In genomic region chr10:83080275-83080741, GRCm38 (mm10) we compare ENCODE assay signal across 8 mouse cellular contexts.
DNase-seq lines count a peak whose midpoint lies in the region; ATAC-seq and TF ChIP-seq lines count a peak whose summit lies in the region.

No protein-coding gene starts in this region.

- intact Hi-C loops in heart, postnatal 36 days (cut with DNase I) = no loop called here
- intact Hi-C loops in left cerebral cortex, adult 2 months (cut with DNase I) = no loop called here

- H3K4me1 ChIP-seq in heart, embryonic 11.5 days (ENCODE audit: control insufficient read depth, insufficient read depth, low read length) = peaks cover 50% of the 10 kb centered on the region
- peaks cover 32% of the 10 kb centered on the region for H3K4me1 ChIP-seq in embryonic facial prominence, embryonic 14.5 days (ENCODE audit: control insufficient read depth, insufficient read depth, low read length)
- peaks cover 28% of the 10 kb centered on the region for H3K4me1 ChIP-seq in midbrain, embryonic 13.5 days (replicated peaks)

- H3K36me3 ChIP-seq in heart, embryonic 11.5 days (ENCODE audit: control insufficient read depth, insufficient read depth, low read length) = no peaks in the 10 kb centered on the region
- H3K36me3 ChIP-seq in embryonic facial prominence, embryonic 14.5 days (ENCODE audit: control insufficient read depth, insufficient read depth, low read length) = no peaks in the 10 kb centered on the region
- H3K36me3 ChIP-seq in midbrain, embryonic 13.5 days = no peaks in the 10 kb centered on the region

- no peak for TF ChIP-seq CTCF in left cerebral cortex, adult 2 months (IDR thresholded peaks at IDR 0.05)

- peak overlapping the region; percentile 77 for H3K27ac ChIP-seq in heart, embryonic 11.5 days (ENCODE audit: low read depth, low read length)
- H3K27ac ChIP-seq in embryonic facial prominence, embryonic 14.5 days (replicated peaks; ENCODE audit: low read depth, low read length) = no peak overlapping the region
- H3K27ac ChIP-seq in midbrain, embryonic 13.5 days = no peak overlapping the region
- no peak overlapping the region for H3K27ac ChIP-seq in left cerebral cortex, adult 2 months

- WGBS in heart, embryonic 11.5 days (ENCODE audit: insufficient replicate concordance) = 32% methylated on average over 12 of the region's 12 CpGs
- WGBS in embryonic facial prominence, embryonic 14.5 days = 54% methylated on average over 11 of the region's 12 CpGs
- WGBS in midbrain, embryonic 13.5 days = 38% methylated on average over 12 of the region's 12 CpGs

- H3K4me3 ChIP-seq in heart, embryonic 11.5 days (ENCODE audit: low read depth, low read length) = no peak overlapping the region
- no peak overlapping the region for H3K4me3 ChIP-seq in embryonic facial prominence, embryonic 14.5 days (ENCODE audit: low read depth, low read length)
- no peak overlapping the region for H3K4me3 ChIP-seq in midbrain, embryonic 13.5 days (replicated peaks)
- H3K4me3 ChIP-seq in left cerebral cortex, adult 2 months = no peak overlapping the region

- no peak for DNase-seq in heart, postnatal 36 days
- DNase-seq in embryonic facial prominence, embryonic 14.5 days (ENCODE audit: low spot score) = no peak
- DNase-seq in kidney, postnatal 14 days = peak; percentile 25
- no peak for DNase-seq in layer of hippocampus, postnatal 25 days (ENCODE audit: extremely low spot score in 1 of 2, low spot score in 1 of 2)
- DNase-seq in left cerebral cortex, adult 2 months (ENCODE audit: extremely low spot score in 1 of 2, low spot score in 2 of 2) = no peak
- no peak for DNase-seq in adrenal gland, postnatal 14 days

- H3K9me3 ChIP-seq in heart, embryonic 11.5 days (replicated peaks; ENCODE audit: control insufficient read depth, low read length) = no peaks in the 10 kb centered on the region
- H3K9me3 ChIP-seq in embryonic facial prominence, embryonic 14.5 days (ENCODE audit: control insufficient read depth, low read length) = no peaks in the 10 kb centered on the region
- H3K9me3 ChIP-seq in midbrain, embryonic 13.5 days = no peaks in the 10 kb centered on the region

- peak overlapping the region; percentile 39; the same call in 1 of the 2 replicates for H3K9ac ChIP-seq in heart, embryonic 11.5 days (ENCODE audit: low read depth, low read length)
- no peak overlapping the region for H3K9ac ChIP-seq in embryonic facial prominence, embryonic 14.5 days (ENCODE audit: low read depth, low read length)
- H3K9ac ChIP-seq in midbrain, embryonic 13.5 days (replicated peaks) = no peak overlapping the region

- H3K27me3 ChIP-seq in heart, embryonic 11.5 days (ENCODE audit: control insufficient read depth, insufficient read depth, low read length) = no peaks in the 10 kb centered on the region
- no peaks in the 10 kb centered on the region for H3K27me3 ChIP-seq in embryonic facial prominence, embryonic 14.5 days (replicated peaks; ENCODE audit: control insufficient read depth, insufficient read depth, low read length)
- no peaks in the 10 kb centered on the region for H3K27me3 ChIP-seq in midbrain, embryonic 13.5 days

- H3K4me2 ChIP-seq in heart, embryonic 11.5 days = peak overlapping the region; percentile 27
- peak overlapping the region; percentile 21; the same call in 1 of the 2 replicates for H3K4me2 ChIP-seq in embryonic facial prominence, embryonic 14.5 days (ENCODE audit: low read depth, low read length)
- H3K4me2 ChIP-seq in midbrain, embryonic 13.5 days (replicated peaks) = no peak overlapping the region

- peak; percentile 52; the same call in 1 of the 2 replicates for ATAC-seq in heart, embryonic 11.5 days (replicated peaks; ENCODE audit: insufficient number of reproducible peaks, low FRiP score, low TSS enrichment)
- no peak for ATAC-seq in embryonic facial prominence, embryonic 14.5 days (ENCODE audit: low read depth)
- ATAC-seq in midbrain, embryonic 13.5 days = peak; percentile 58
